Mouse (Mus musculus): ENCODE measurements around the gene Pigb.

DNA sequence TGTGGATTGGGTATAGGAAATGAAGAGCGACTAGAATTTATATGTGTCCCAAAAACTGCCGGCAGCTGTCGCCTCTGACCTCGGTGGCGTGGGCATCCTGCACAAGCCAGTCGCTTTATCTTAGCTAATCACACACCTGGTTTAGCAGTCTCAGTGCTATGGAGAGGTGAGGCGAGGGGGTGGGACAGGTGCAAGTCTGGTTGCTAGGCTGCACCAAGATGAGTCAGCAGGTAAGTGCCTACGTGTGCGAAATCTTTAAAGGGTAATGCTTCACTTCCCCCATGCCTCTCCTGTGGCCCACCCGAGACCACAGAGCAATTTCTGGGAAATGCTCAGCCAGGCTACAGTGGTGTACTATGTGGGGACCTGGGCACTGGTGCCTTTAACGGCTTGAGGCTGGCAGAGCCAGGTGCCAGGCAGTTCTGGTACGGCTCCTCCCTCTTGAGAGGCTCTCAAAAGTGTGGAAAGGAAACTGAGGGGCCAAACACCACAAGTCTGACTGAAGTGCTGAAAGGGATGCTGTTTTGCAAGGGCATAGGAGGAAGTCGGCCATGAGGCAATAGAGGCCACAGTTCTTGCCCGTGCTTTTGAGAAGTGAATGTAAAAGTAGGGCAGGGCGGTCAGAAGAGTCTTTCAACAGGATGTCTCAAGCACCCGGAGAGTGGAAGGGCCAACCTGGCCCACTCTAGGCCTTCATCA, 49.2 kb upstream of the Pigb start:
- TF ChIP-seq CTCF (IDR thresholded peaks at IDR 0.05; ENCODE audit: borderline replicate concordance, insufficient read depth, low read length) (no peak), POLR2A (IDR thresholded peaks at IDR 0.05; ENCODE audit: low read depth, low read length) (no peak)

Measured in embryonic fibroblast, embryonic 13.5 days (primary cell).